Mouse (Mus musculus) C2C12 (cell line): Measurements from ENCODE around the gene Sp8.

ENCODE experiments used
- CEBPB ChIP-seq: IDR thresholded peaks from one replicate; pipeline ENCODE4 v1.6.1; 2011; ENCODE audit warnings: low read depth, mild to moderate bottlenecking, control low read depth, moderate library complexity
- CTCF ChIP-seq: IDR thresholded peaks from one replicate; pipeline ENCODE4 v1.5.1; 2011; ENCODE audit not compliant: control insufficient read depth, insufficient read depth, insufficient read length
- FOSL1 ChIP-seq: IDR thresholded peaks from one replicate; pipeline ENCODE4 v1.8.0; 2011; ENCODE audit warnings: mild to moderate bottlenecking, low read length; ENCODE audit not compliant: poor library complexity, insufficient read depth, severe bottlenecking
- MAX ChIP-seq: IDR thresholded peaks from one replicate; pipeline ENCODE4 v1.6.1; 2011; ENCODE audit warnings: mild to moderate bottlenecking, control low read depth
- MYOD1 ChIP-seq: IDR thresholded peaks from one replicate; pipeline ENCODE4 v1.6.1; 2011; ENCODE audit warnings: low read depth; ENCODE audit not compliant: control insufficient read depth, insufficient read length
- MYOG ChIP-seq: IDR thresholded peaks from one replicate; pipeline ENCODE4 v1.6.1; 2011; ENCODE audit not compliant: control insufficient read depth, insufficient read length; ENCODE audit errors: extremely low read depth
- USF1 ChIP-seq: IDR thresholded peaks from one replicate; pipeline ENCODE4 v1.6.1; 2011; ENCODE audit warnings: low read depth, mild to moderate bottlenecking, control low read depth, moderate library complexity

DNA sequence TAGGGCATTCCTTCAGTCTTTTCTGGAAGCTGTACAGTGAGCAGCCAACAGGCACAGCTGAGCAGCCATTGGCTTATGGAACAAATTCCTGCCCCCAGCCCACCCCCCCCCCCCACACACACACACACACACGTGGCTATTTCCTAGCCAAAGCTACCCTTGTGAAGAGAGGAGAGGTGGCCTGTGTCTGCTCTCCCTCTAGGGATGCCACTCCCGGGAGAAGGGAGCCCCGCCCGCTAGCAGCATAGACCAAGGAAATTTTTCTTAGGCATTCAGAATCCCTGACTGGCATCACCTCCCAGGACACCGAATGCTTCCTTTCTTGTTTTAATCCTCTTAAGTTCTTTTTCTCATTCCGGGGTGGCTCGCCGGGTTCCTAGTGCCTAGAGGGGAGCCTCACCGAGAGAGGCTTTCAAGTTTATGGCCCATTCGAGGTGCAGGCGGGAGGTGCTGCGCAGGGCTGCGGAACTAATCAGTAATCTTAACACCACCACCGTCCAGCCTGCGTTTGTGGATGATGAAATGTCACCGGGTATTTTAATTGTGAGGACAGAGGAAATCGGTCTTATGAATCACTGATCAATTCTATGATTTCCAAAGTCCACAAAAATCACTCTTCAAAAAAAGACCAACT lies 34.7 kb upstream of the Sp8 start:
- TF ChIP-seq CTCF: no peak
- TF ChIP-seq MYOD1: no peak
- TF ChIP-seq CEBPB: no peak
- no peak for TF ChIP-seq MYOG
- no peak for TF ChIP-seq USF1
- no peak for TF ChIP-seq MAX
- no peak for TF ChIP-seq FOSL1
